Mouse (Mus musculus) limb, embryonic 11.5 days (tissue): ENCODE measurements at regions not wholly inside any gene's neighbourhood (a gene's known extent, or its start where the extent isn't known, plus 50 kb on each side); places are given as distances from the start of the nearest gene placed in this dataset.
"Not testable (repeated sequence)": the region's sequence is repeated elsewhere in the genome, so short reads cannot be mapped to it uniquely, and the experiment has no call there.

Experiments used
- ATAC-seq: fragments of 200-750 bp; cut with Nextera tagmentation; 2 replicates; pipeline ENCODE4 v1.8.0; 2017; ENCODE audit warnings: low read depth; ENCODE audit not compliant: insufficient number of reproducible peaks, low FRiP score, low TSS enrichment
- DNase-seq: peaks from one replicate; pipeline ENCODE4 v3.0.0-alpha.2; 2015; ENCODE audit warnings: low spot score
- H3K27ac ChIP-seq: fragments of 300-500 bp; sonication (generic); replicated peaks from 2 replicates; pipeline ENCODE4 v1.5.1; 2014; ENCODE audit warnings: low read depth, mild to moderate bottlenecking, low read length
- H3K27me3 ChIP-seq: fragments of 300-500 bp; sonication (generic); 2 replicates; pipeline ENCODE4 v1.6.1; 2014; ENCODE audit warnings: mild to moderate bottlenecking, low read length, mixed read lengths; ENCODE audit not compliant: control insufficient read depth, insufficient read depth
- H3K36me3 ChIP-seq: fragments of 300-500 bp; sonication (generic); 2 replicates; pipeline ENCODE4 v1.6.1; 2014; ENCODE audit warnings: mild to moderate bottlenecking, low read length, moderate library complexity, mixed read lengths; ENCODE audit not compliant: control insufficient read depth, insufficient read depth
- H3K4me1 ChIP-seq: fragments of 300-500 bp; sonication (generic); 2 replicates; pipeline ENCODE4 v1.6.1; 2014; ENCODE audit warnings: low read length, mixed read lengths; ENCODE audit not compliant: control insufficient read depth, insufficient read depth
- H3K4me2 ChIP-seq: fragments of 300-500 bp; sonication (generic); 2 replicates; pipeline ENCODE4 v1.6.1; 2014; ENCODE audit warnings: low read depth, mild to moderate bottlenecking, moderate library complexity; ENCODE audit not compliant: severe bottlenecking
- H3K4me3 ChIP-seq: fragments of 300-500 bp; sonication (generic); 2 replicates; pipeline ENCODE4 v1.5.1; 2014; ENCODE audit warnings: low read depth, low read length
- H3K9ac ChIP-seq: fragments of 300-500 bp; sonication (generic); 2 replicates; pipeline ENCODE4 v1.6.1; 2014; ENCODE audit warnings: mild to moderate bottlenecking, low read length
- H3K9me3 ChIP-seq: fragments of 300-500 bp; sonication (generic); 2 replicates; pipeline ENCODE4 v1.6.1; 2016; ENCODE audit warnings: low read length; ENCODE audit not compliant: control insufficient read depth
- WGBS: fragments of 180-500 bp; shearing (Covaris S2); extraction: QIAGEN DNeasy Blood & Tissue Kit; methylation state at CpG from one replicate; pipeline ENCODE4 v1.1.7; 2014; 5-methylcytosine and 5-hydroxymethylcytosine counted together

GRCm38 (mm10) chr14:104769938-104770337 is 247.5 kb upstream of the Rnf219 start:
- no peak overlapping the region for H3K4me3 ChIP-seq
- H3K27me3 ChIP-seq: no peaks in the 10 kb centered on the region
- no peak overlapping the region for H3K27ac ChIP-seq
- H3K36me3 ChIP-seq: no peaks in the 10 kb centered on the region
- H3K4me2 ChIP-seq: no peak overlapping the region
- H3K9ac ChIP-seq: no peak overlapping the region
- WGBS: 60% methylated on average over 4 of the region's 4 CpGs
- no peaks in the 10 kb centered on the region for H3K4me1 ChIP-seq
- DNase-seq (no peak), ATAC-seq (no peak)
- H3K9me3 ChIP-seq: no peaks in the 10 kb centered on the region

- WGBS: 70% methylated on average over 3 of the region's 3 CpGs
- H3K36me3 ChIP-seq: no peaks in the 10 kb centered on the region
- no peak overlapping the region for H3K4me3 ChIP-seq
- no peak overlapping the region for H3K9ac ChIP-seq
- no peaks in the 10 kb centered on the region for H3K9me3 ChIP-seq
- no peak for ATAC-seq
- no peak overlapping the region for H3K27ac ChIP-seq
- H3K27me3 ChIP-seq: no peaks in the 10 kb centered on the region
- no peak for DNase-seq
- H3K4me2 ChIP-seq: no peak overlapping the region
- no peaks in the 10 kb centered on the region for H3K4me1 ChIP-seq
These were observed 211.8 kb upstream of the Rnf219 start for GRCm38 (mm10) chr14:104734213-104734612.

DNA sequence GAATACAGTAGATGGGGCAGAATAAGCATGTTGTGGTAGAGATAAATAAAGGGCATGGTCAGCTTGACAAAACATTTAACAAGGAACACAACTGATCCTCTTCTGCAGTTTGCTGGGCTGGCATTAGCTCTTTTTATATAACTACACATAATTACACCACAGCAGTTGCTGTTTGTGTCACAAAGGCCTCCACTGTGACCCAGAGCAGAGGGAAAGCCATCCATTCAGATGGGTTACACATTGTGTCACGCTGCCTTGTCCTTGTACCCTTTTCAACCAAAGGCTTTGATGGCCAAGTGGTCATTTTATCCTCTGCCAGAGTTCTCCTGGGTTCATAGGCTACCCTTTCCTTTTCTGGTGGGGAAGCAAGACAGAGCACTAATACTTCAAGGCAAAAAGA is 209.6 kb upstream of the Rnf219 start:
- DNase-seq (no peak), ATAC-seq (no peak)
- WGBS: 74% methylated on average over 1 of the region's 1 CpGs
- Histone ChIP-seq H3K4me3 (no peak overlapping the region), H3K4me1 (no peaks in the 10 kb centered on the region), H3K4me2 (no peak overlapping the region), H3K36me3 (no peaks in the 10 kb centered on the region), H3K27me3 (no peaks in the 10 kb centered on the region), H3K27ac (no peak overlapping the region), H3K9me3 (no peaks in the 10 kb centered on the region), H3K9ac (no peak overlapping the region)

DNA sequence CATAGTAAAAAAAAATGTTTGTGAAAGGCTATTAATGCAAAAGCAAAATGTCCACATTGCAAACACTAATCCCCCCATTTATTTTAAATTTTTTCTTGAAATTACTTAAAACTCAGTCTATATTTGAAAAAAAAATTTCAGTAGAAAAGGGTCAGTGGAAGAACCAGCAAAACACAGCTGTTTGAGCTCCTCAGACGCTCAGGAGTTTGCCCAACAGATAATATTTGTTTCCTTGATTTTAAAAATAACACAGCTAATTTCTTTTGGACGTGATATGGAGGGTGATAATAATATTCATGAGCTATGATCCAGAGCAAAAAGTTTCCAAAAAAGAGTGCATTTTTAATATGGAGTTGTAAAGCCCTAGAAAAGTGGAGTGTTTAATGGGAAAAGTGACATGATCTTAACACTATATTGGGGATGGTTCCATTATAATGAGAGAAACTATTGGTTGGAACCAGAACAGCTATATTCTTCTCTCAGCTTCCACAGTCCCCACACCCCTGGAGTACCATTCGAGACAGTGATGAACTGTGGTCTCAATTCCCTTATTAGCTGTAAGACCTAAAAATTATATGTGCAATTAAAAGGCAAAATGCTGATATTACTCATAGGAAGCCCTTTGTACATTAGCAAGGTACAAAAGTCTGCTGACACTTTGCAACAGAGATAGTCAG is 209.0 kb upstream of the Rnf219 start:
- no peaks in the 10 kb centered on the region for H3K9me3 ChIP-seq
- DNase-seq: no peak
- no peak for ATAC-seq
- WGBS: 80% methylated on average over 3 of the region's 3 CpGs
- H3K4me2 ChIP-seq: no peak overlapping the region
- no peak overlapping the region for H3K27ac ChIP-seq
- H3K4me3 ChIP-seq: no peak overlapping the region
- no peaks in the 10 kb centered on the region for H3K36me3 ChIP-seq
- H3K4me1 ChIP-seq: no peaks in the 10 kb centered on the region
- no peaks in the 10 kb centered on the region for H3K27me3 ChIP-seq
- no peak overlapping the region for H3K9ac ChIP-seq

- H3K27ac ChIP-seq, H3K9ac ChIP-seq, H3K4me2 ChIP-seq, H3K4me1 ChIP-seq, H3K9me3 ChIP-seq, DNase-seq, H3K36me3 ChIP-seq, H3K27me3 ChIP-seq, ATAC-seq, H3K4me3 ChIP-seq: not testable (repeated sequence)
- 98% methylated on average over 16 of the region's 24 CpGs for WGBS
These were observed 193.2 kb upstream of the Rnf219 start for GRCm38 (mm10) chr14:104715651-104716050.

DNA sequence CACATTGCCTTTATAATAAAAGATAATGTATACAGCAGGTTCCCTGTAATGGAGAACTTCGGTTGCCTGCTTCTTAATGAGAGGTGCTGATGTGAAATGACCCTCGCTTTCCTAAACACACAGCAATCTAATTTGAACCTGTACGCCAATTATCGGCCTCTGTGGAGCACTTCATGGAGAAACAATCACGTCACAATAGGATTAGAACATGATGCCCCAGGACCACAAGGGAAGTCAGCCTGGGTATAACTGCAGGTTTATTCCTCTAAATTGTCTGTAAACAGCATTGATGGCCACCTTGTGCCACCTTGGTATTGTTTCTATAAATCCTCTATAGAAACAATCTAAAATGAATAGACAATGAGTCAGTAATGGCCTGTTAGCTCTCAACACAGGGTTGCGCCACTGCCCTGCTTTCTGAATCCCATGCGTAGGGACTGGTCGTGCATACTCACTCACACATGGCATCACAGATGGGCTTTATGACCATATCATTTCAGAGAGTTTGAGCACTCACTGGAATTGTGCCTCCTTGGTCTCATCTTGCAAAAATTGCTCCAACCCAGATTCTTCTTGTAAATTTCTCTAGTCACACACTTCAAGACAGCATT is 179.9 kb upstream of the Rnf219 start:
- Histone ChIP-seq H3K9ac (no peak overlapping the region), H3K4me3 (no peak overlapping the region), H3K36me3 (no peaks in the 10 kb centered on the region), H3K4me2 (no peak overlapping the region), H3K27ac (no peak overlapping the region), H3K4me1 (no peaks in the 10 kb centered on the region), H3K27me3 (no peaks in the 10 kb centered on the region), H3K9me3 (no peaks in the 10 kb centered on the region)
- no peak for DNase-seq
- 83% methylated on average over 8 of the region's 8 CpGs for WGBS
- no peak for ATAC-seq

DNA sequence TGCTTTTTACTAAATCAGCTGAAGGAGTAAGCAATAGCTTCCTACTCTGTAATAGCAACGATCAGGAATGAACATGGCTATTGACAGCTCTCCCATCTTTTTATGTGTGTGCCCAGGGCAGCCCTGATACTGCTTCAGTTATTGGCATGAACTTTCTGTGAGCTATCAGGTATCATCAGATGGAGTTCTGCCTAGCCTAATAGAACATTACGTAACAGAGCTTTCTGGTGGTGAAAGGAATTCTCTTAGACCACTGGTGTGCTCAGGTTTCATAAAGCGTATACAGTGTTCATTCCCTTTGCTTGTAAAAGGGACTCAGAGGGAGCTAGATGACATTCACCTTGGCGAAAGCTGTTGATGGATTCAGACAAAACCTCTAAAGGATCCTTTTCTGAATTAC is 176.5 kb upstream of the Rnf219 start:
- H3K9ac ChIP-seq: no peak overlapping the region
- 83% methylated on average over 4 of the region's 4 CpGs for WGBS
- H3K27me3 ChIP-seq: no peaks in the 10 kb centered on the region
- H3K4me3 ChIP-seq: no peak overlapping the region
- DNase-seq (no peak), ATAC-seq (no peak)
- no peak overlapping the region for H3K4me2 ChIP-seq
- no peaks in the 10 kb centered on the region for H3K9me3 ChIP-seq
- H3K36me3 ChIP-seq: no peaks in the 10 kb centered on the region
- H3K27ac ChIP-seq: no peak overlapping the region
- H3K4me1 ChIP-seq: no peaks in the 10 kb centered on the region

DNA sequence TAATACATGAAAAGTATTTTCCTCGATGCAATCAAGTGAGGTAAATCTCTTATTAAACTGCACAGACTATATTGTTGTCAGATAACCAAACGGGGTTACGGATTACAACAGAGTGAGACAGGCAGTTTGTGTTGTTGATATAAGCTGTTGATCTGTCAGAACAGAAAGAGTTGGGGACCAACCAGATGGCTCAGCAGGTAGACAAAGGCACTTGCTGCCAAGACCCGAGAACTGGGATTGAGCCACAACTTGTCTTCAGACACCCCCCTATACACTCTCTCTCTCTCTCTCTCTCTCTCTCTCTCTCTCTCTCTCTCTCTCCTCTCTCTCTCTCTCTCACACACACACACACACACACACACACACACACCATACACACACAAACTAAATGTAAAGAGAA is 172.7 kb upstream of the Rnf219 start:
- no peak for ATAC-seq
- no peak overlapping the region for H3K4me3 ChIP-seq
- no peak for DNase-seq
- H3K4me1 ChIP-seq: no peaks in the 10 kb centered on the region
- H3K27me3 ChIP-seq: no peaks in the 10 kb centered on the region
- no peak overlapping the region for H3K27ac ChIP-seq
- no peak overlapping the region for H3K9ac ChIP-seq
- H3K9me3 ChIP-seq: no peaks in the 10 kb centered on the region
- 83% methylated on average over 4 of the region's 4 CpGs for WGBS
- no peaks in the 10 kb centered on the region for H3K36me3 ChIP-seq
- no peak overlapping the region for H3K4me2 ChIP-seq
